Mouse (Mus musculus) bone marrow, adult 2 months (tissue): ENCODE results near the gene Gm45208.

Source experiments
- CTCF ChIP-seq: fragments of 200-500 bp; IDR thresholded peaks from 2 replicates; pipeline ENCODE4 v1.5.1; 2011; ENCODE audit warnings: low read length, control low read depth; ENCODE audit not compliant: control insufficient read depth, insufficient read depth
- POLR2A ChIP-seq: fragments of 200-500 bp; IDR thresholded peaks from 2 replicates; pipeline ENCODE4 v1.6.1; 2011; ENCODE audit warnings: low read depth, mild to moderate bottlenecking, control low read depth, low read length, borderline replicate concordance; ENCODE audit not compliant: control insufficient read depth

DNA sequence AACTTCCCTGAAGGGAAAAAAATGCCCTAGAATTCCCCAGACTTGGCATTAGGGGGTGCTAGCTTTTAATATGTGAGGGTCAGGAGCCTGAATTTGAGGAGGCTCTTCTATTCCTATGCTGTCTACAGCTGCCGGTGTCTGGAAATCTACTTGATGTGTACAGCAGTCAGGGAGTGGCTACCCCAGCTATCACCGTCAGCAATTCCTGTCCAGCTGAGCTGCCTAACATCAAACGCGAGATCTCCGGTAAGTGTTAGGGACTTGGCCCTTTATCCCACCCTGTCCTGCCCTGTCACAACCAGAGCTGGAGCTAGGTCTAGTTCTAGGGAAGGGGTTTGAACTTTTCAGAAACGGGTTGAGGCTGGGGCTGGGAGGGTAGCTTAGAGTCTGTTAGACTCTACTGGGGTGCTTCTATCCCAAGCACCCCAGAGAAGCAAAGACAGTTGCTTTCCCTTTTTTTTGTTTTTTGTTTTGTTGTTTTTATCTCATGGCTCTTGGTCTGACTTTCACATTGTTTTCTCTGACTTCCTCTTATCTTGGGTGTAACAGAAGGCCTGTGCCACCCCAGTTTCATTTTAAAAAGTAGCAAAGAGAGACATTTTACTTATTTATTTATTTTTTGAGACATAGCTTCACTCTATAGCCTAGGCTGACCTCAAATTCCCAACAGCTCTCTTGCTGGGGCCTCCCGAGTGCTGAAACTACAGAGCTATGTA is 47.4 kb downstream of the Gm45208 start:
- no peak for TF ChIP-seq CTCF
- TF ChIP-seq POLR2A: no peak
